Mouse (Mus musculus): Measurements from ENCODE around the gene Tmem131l. TPM values are rescaled to one million over a fixed set of nuclear protein-coding genes. Genes with fewer than 3 reads are reported as not detected.
A peak's percentile ranks its signal among the peaks of the same experiment; 100 is the strongest.

Tmem131l gene
- polyA plus RNA-seq, 1 experiment: 484 TPM

GRCm38 (mm10) chr3:84075516-84075915 lies 35.5 kb upstream of the Tmem131l start:
- no peak for TF ChIP-seq POLR2A (IDR thresholded peaks at IDR 0.05; ENCODE audit: borderline replicate concordance, control insufficient read depth, low read depth, low read length)
- no peak for TF ChIP-seq CTCF (IDR thresholded peaks at IDR 0.05; ENCODE audit: control insufficient read depth, insufficient read depth, low read length)
- Histone ChIP-seq H3K27ac (ENCODE audit: control insufficient read depth, insufficient read depth, low read depth, low read length, poor library complexity) (peak overlapping the region; percentile 43), H3K4me3 (replicated peaks; ENCODE audit: control insufficient read depth, low read depth, low read length) (no peak overlapping the region), H3K4me1 (ENCODE audit: control insufficient read depth, insufficient read depth, low read length) (peaks cover 7% of the 10 kb centered on the region; the same call in 1 of the 2 replicates)
- 29% methylated on average over 4 of the region's 4 CpGs for WGBS

- H3K27ac ChIP-seq (ENCODE audit: control insufficient read depth, insufficient read depth, low read depth, low read length, poor library complexity): no peak overlapping the region
- 55% methylated on average over 2 of the region's 2 CpGs for WGBS
- no peak overlapping the region for H3K4me3 ChIP-seq (replicated peaks; ENCODE audit: control insufficient read depth, low read depth, low read length)
- TF ChIP-seq POLR2A (IDR thresholded peaks at IDR 0.05; ENCODE audit: borderline replicate concordance, control insufficient read depth, low read depth, low read length) (no peak), CTCF (IDR thresholded peaks at IDR 0.05; ENCODE audit: control insufficient read depth, insufficient read depth, low read length) (no peak)
- peaks cover 7% of the 10 kb centered on the region; the same call in 1 of the 2 replicates for H3K4me1 ChIP-seq (ENCODE audit: control insufficient read depth, insufficient read depth, low read length)
Observed at GRCm38 (mm10) chr3:84074777-84075176, 34.8 kb upstream of the Tmem131l start.

GRCm38 (mm10) chr3:84071641-84072040 lies 31.7 kb upstream of the Tmem131l start:
- Histone ChIP-seq H3K4me3 (replicated peaks; ENCODE audit: control insufficient read depth, low read depth, low read length) (no peak overlapping the region), H3K27ac (ENCODE audit: control insufficient read depth, insufficient read depth, low read depth, low read length, poor library complexity) (no peak overlapping the region)

GRCm38 (mm10) chr3:84070811-84071210 lies 30.8 kb upstream of the Tmem131l start:
- peaks cover 7% of the 10 kb centered on the region; the same call in 1 of the 2 replicates for H3K4me1 ChIP-seq (ENCODE audit: control insufficient read depth, insufficient read depth, low read length)
- no peak overlapping the region for H3K4me3 ChIP-seq (replicated peaks; ENCODE audit: control insufficient read depth, low read depth, low read length)
- no peak for TF ChIP-seq POLR2A (IDR thresholded peaks at IDR 0.05; ENCODE audit: borderline replicate concordance, control insufficient read depth, low read depth, low read length)
- no peak for TF ChIP-seq CTCF (IDR thresholded peaks at IDR 0.05; ENCODE audit: control insufficient read depth, insufficient read depth, low read length)
- 76% methylated on average over 8 of the region's 8 CpGs for WGBS
- no peak overlapping the region for H3K27ac ChIP-seq (ENCODE audit: control insufficient read depth, insufficient read depth, low read depth, low read length, poor library complexity)

More at GRCm38 (mm10) chr3:84071641-84072040, 31.7 kb upstream of the Tmem131l start:
- peaks cover 9% of the 10 kb centered on the region; the same call in 1 of the 2 replicates for H3K4me1 ChIP-seq (ENCODE audit: control insufficient read depth, insufficient read depth, low read length)
- TF ChIP-seq POLR2A (IDR thresholded peaks at IDR 0.05; ENCODE audit: borderline replicate concordance, control insufficient read depth, low read depth, low read length): no peak
- peak; percentile 54; the same call in 1 of the 2 replicates for TF ChIP-seq CTCF (IDR thresholded peaks at IDR 0.05; ENCODE audit: control insufficient read depth, insufficient read depth, low read length)
- 5% methylated on average over 2 of the region's 2 CpGs for WGBS

- Histone ChIP-seq H3K4me1 (ENCODE audit: control insufficient read depth, insufficient read depth, low read length) (peaks cover 5% of the 10 kb centered on the region; the same call in 1 of the 2 replicates), H3K27ac (ENCODE audit: control insufficient read depth, insufficient read depth, low read depth, low read length, poor library complexity) (peak overlapping the region; percentile 72), H3K4me3 (replicated peaks; ENCODE audit: control insufficient read depth, low read depth, low read length) (no peak overlapping the region)
- TF ChIP-seq CTCF (IDR thresholded peaks at IDR 0.05; ENCODE audit: control insufficient read depth, insufficient read depth, low read length): no peak
- TF ChIP-seq POLR2A (IDR thresholded peaks at IDR 0.05; ENCODE audit: borderline replicate concordance, control insufficient read depth, low read depth, low read length): no peak
- 18% methylated on average over 13 of the region's 13 CpGs for WGBS
Observed at GRCm38 (mm10) chr3:84068831-84069709, 29.1 kb upstream of the Tmem131l start.

GRCm38 (mm10) chr3:84065825-84066224 lies 25.9 kb upstream of the Tmem131l start:
- H3K4me3 ChIP-seq (replicated peaks; ENCODE audit: control insufficient read depth, low read depth, low read length): no peak overlapping the region
- H3K27ac ChIP-seq (ENCODE audit: control insufficient read depth, insufficient read depth, low read depth, low read length, poor library complexity): no peak overlapping the region
- WGBS: 34% methylated on average over 4 of the region's 4 CpGs
- peaks cover 17% of the 10 kb centered on the region for H3K4me1 ChIP-seq (ENCODE audit: control insufficient read depth, insufficient read depth, low read length)
- no peak for TF ChIP-seq CTCF (IDR thresholded peaks at IDR 0.05; ENCODE audit: control insufficient read depth, insufficient read depth, low read length)
- TF ChIP-seq POLR2A (IDR thresholded peaks at IDR 0.05; ENCODE audit: borderline replicate concordance, control insufficient read depth, low read depth, low read length): no peak

- peaks cover 15% of the 10 kb centered on the region for H3K4me1 ChIP-seq (ENCODE audit: control insufficient read depth, insufficient read depth, low read length)
- peak overlapping the region; percentile 15; the same call in 1 of the 2 replicates for H3K27ac ChIP-seq (ENCODE audit: control insufficient read depth, insufficient read depth, low read depth, low read length, poor library complexity)
- TF ChIP-seq POLR2A (IDR thresholded peaks at IDR 0.05; ENCODE audit: borderline replicate concordance, control insufficient read depth, low read depth, low read length) (no peak), CTCF (IDR thresholded peaks at IDR 0.05; ENCODE audit: control insufficient read depth, insufficient read depth, low read length) (no peak)
- WGBS: 60% methylated on average over 2 of the region's 2 CpGs
- H3K4me3 ChIP-seq (replicated peaks; ENCODE audit: control insufficient read depth, low read depth, low read length): no peak overlapping the region
Observed at GRCm38 (mm10) chr3:84063369-84063914, 23.5 kb upstream of the Tmem131l start.
